Mouse (Mus musculus): Measurements from ENCODE around the gene Parn.

DNA sequence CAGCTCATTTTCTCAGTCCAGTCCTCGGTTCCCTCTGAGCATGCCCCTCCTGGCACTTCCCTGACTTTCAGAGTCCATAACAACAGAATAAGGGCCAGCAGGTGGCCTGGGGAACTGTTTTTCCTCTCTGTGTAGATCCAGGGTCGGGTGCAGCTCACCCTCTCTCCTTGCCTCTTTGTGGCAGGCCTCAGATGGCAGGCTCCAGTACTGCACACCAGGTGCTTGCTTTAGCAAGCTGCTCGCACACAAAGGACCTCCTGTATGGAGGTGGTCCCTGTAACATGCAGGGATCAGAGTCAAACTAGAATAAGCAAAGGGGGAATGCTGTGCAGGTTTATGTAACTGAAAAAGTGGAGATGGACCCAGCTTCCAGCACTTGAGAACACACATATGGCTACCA lies 151.8 kb downstream of the Parn start:
- TF ChIP-seq POLR2A (IDR thresholded peaks at IDR 0.05; ENCODE audit: low read depth, low read length) (no peak), CTCF (conservative IDR thresholded peaks at IDR 0.05; ENCODE audit: insufficient read depth, insufficient read length, low read depth, low read length) (no peak)
